ENCODE assay signal across 8 mouse cellular contexts in the genomic region with DNA sequence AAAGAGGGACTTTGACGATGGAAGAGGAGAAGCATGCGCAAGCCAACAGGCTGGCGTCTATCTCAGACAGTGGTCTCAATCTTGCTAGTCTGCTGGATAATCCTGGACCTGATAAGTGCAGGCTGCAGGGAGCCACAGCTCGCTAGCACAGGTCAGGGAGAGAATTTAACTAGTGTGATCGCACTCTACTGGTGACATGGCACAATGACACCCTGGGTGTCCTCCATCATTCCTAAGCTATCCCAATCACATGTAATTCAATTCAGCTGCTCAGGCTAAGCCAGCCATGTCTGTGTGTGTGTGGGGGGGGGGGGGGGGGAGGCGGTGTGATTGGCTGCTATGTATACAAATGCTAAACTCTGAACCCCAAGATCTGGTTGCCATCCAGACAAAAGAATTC. TPM values are rescaled to one million over a fixed set of nuclear protein-coding genes. Genes with fewer than 3 reads are reported as not detected.
A peak's percentile ranks its signal among the peaks of the same experiment; 100 is the strongest.
DNase-seq lines count a peak whose midpoint lies in the region; ATAC-seq and TF ChIP-seq lines count a peak whose summit lies in the region.
"Had no signal": no experiment of that assay in that cellular context is flagged by ENCODE, and none has a peak within 500 bp of the region (broad histone marks: within the 10 kb centered on the region; RNA-seq: fewer than 3 reads in every experiment).

No protein-coding gene starts in this region.

- no peaks in the 10 kb centered on the region for H3K36me3 ChIP-seq in forebrain, postnatal 0 days (ENCODE audit: insufficient read depth)
- no peaks in the 10 kb centered on the region for H3K36me3 ChIP-seq in midbrain, embryonic 15.5 days (replicated peaks)
- H3K36me3 ChIP-seq: heart, embryonic 13.5 days had no signal

- H3K9me3 ChIP-seq in forebrain, postnatal 0 days (ENCODE audit: low read length): no peaks in the 10 kb centered on the region
- H3K9me3 ChIP-seq in midbrain, embryonic 15.5 days: no peaks in the 10 kb centered on the region

- H3K27me3 ChIP-seq in cerebellum, adult 2 months (ENCODE audit: control insufficient read depth, insufficient read depth, low read length): no peaks in the 10 kb centered on the region
- no peaks in the 10 kb centered on the region for H3K27me3 ChIP-seq in forebrain, postnatal 0 days (ENCODE audit: insufficient read depth, low read length)
- H3K27me3 ChIP-seq in midbrain, embryonic 15.5 days (replicated peaks): no peaks in the 10 kb centered on the region

- no peak overlapping the region for H3K4me3 ChIP-seq in cerebellum, adult 2 months (replicated peaks; ENCODE audit: insufficient read depth, low read depth, low read length)
- no peak overlapping the region for H3K4me3 ChIP-seq in forebrain, postnatal 0 days (ENCODE audit: low read depth, low read length)
- H3K4me3 ChIP-seq in midbrain, embryonic 15.5 days: no peak overlapping the region
- H3K4me3 ChIP-seq: heart, embryonic 13.5 days had no signal

- H3K4me1 ChIP-seq in cerebellum, adult 2 months (ENCODE audit: control insufficient read depth, insufficient read depth, low read length): peaks cover 7% of the 10 kb centered on the region
- no peaks in the 10 kb centered on the region for H3K4me1 ChIP-seq in forebrain, postnatal 0 days (ENCODE audit: insufficient read depth)
- H3K4me1 ChIP-seq in midbrain, embryonic 15.5 days: peaks cover 4% of the 10 kb centered on the region; the same call in 1 of the 2 replicates

- TF ChIP-seq CTCF in cerebellum, adult 2 months (IDR thresholded peaks at IDR 0.05; ENCODE audit: borderline replicate concordance, insufficient read depth, low read depth, low read length): peak; percentile 85
- TF ChIP-seq CTCF in forebrain, postnatal 0 days (IDR thresholded peaks at IDR 0.05; ENCODE audit: low read depth): peak; percentile 73

- peak; percentile 8 for DNase-seq in thymus, postnatal 14 days
- no peak for DNase-seq in thymus, adult 18-20 months
- DNase-seq in cerebellum, adult 2 months: peak; percentile 76 to 78
- peak; percentile 47 for DNase-seq in forebrain, postnatal 0 days
- DNase-seq in layer of hippocampus, adult 9-11 months: peak; percentile 38
- DNase-seq in spleen, adult 18-20 months: no peak

- H3K27ac ChIP-seq in cerebellum, adult 2 months (ENCODE audit: insufficient read depth, low read length): no peak overlapping the region
- no peak overlapping the region for H3K27ac ChIP-seq in forebrain, postnatal 0 days (ENCODE audit: low read depth, low read length)
- no peak overlapping the region for H3K27ac ChIP-seq in midbrain, embryonic 15.5 days
- H3K27ac ChIP-seq: heart, embryonic 13.5 days had no signal

- WGBS in cerebellum, adult 2 months: 10% methylated on average over 6 of the region's 6 CpGs
- 7% methylated on average over 6 of the region's 6 CpGs for WGBS in forebrain, postnatal 0 days
- 13% methylated on average over 6 of the region's 6 CpGs for WGBS in midbrain, embryonic 15.5 days

- H3K4me2 ChIP-seq in forebrain, postnatal 0 days (ENCODE audit: low read depth): no peak overlapping the region
- no peak overlapping the region for H3K4me2 ChIP-seq in midbrain, embryonic 15.5 days
- H3K4me2 ChIP-seq: heart, embryonic 13.5 days had no signal

- ATAC-seq in forebrain, postnatal 0 days: peak; percentile 83
- ATAC-seq in midbrain, embryonic 15.5 days (replicated peaks): peak; percentile 67; the same call in 1 of the 2 replicates

- no peak overlapping the region for H3K9ac ChIP-seq in forebrain, postnatal 0 days
- no peak overlapping the region for H3K9ac ChIP-seq in midbrain, embryonic 15.5 days
- H3K9ac ChIP-seq: heart, embryonic 13.5 days had no signal

- TF ChIP-seq POLR2A in cerebellum, adult 2 months (IDR thresholded peaks at IDR 0.05; ENCODE audit: borderline replicate concordance, insufficient read depth, low read length): no peak

RNA-seq across cellular contexts. Expression of a gene that starts 6.6 kb away (rescaled TPM):
- polyA plus RNA-seq in cerebellum, adult 2 months (2012; rRNA removed): not detected in 2 replicates
- not detected in 2 replicates for total RNA-seq in forebrain, postnatal 0 days (2014; rRNA removed)
- polyA plus RNA-seq in forebrain, postnatal 0 days (2015; fragmentation: Nextera tagmentation; extraction: Ambion mirVana): not detected in 2 replicates
- polyA plus RNA-seq in midbrain, embryonic 15.5 days (2015; fragmentation: Nextera tagmentation; extraction: Ambion mirVana): not detected in 2 replicates
- polyA plus RNA-seq: heart, embryonic 13.5 days had no signal

RNA-seq across cellular contexts. Expression of a gene that starts 31.3 kb away (rescaled TPM):
- 54.9 and 56.2 TPM in 2 replicates for polyA plus RNA-seq in cerebellum, adult 2 months (2012; rRNA removed)
- total RNA-seq in forebrain, postnatal 0 days (2014; rRNA removed): 4.5 and 11.9 TPM in 2 replicates
- polyA plus RNA-seq in forebrain, postnatal 0 days (2015; fragmentation: Nextera tagmentation; extraction: Ambion mirVana): 2.9 and 4.2 TPM in 2 replicates
- 2.3 and 2.9 TPM in 2 replicates for polyA plus RNA-seq in midbrain, embryonic 15.5 days (2015; fragmentation: Nextera tagmentation; extraction: Ambion mirVana)

RNA-seq across cellular contexts. Expression of a gene that starts 46.3 kb away (rescaled TPM):
- 37.4 and 39.1 TPM in 2 replicates for polyA plus RNA-seq in cerebellum, adult 2 months (2012; rRNA removed)
- 18.7 and 19.6 TPM in 2 replicates for total RNA-seq in forebrain, postnatal 0 days (2014; rRNA removed)
- polyA plus RNA-seq in forebrain, postnatal 0 days (2015; fragmentation: Nextera tagmentation; extraction: Ambion mirVana): 27.1 and 31.1 TPM in 2 replicates
- polyA plus RNA-seq in midbrain, embryonic 15.5 days (2015; fragmentation: Nextera tagmentation; extraction: Ambion mirVana): 28.4 and 29.7 TPM in 2 replicates

RNA-seq across cellular contexts. Expression of a gene that starts 48.9 kb away (rescaled TPM):
- polyA plus RNA-seq in cerebellum, adult 2 months (2012; rRNA removed): 0.71 and 0.79 TPM in 2 replicates
- 0.85 and 2.0 TPM in 2 replicates for total RNA-seq in forebrain, postnatal 0 days (2014; rRNA removed)
- polyA plus RNA-seq in forebrain, postnatal 0 days (2015; fragmentation: Nextera tagmentation; extraction: Ambion mirVana): 0.41 and 0.74 TPM in 2 replicates
- polyA plus RNA-seq in midbrain, embryonic 15.5 days (2015; fragmentation: Nextera tagmentation; extraction: Ambion mirVana): 1.4 and 1.5 TPM in 2 replicates

Comparison
In these comparisons a context has a peak if more than half of its experiments do, and no peak if none do; other contexts are left out.
1. DNase-seq: peak in thymus, postnatal 14 days (single experiment), cerebellum, adult 2 months (2 of 2), forebrain, postnatal 0 days (single experiment) and layer of hippocampus, adult 9-11 months (single experiment); none in thymus, adult 18-20 months (0 of 2) and spleen, adult 18-20 months (0 of 2).
2. RNA of a gene that starts 31.3 kb away (polyA plus RNA-seq): 54.9 to 56.2 TPM in cerebellum, adult 2 months; 2.9 to 4.2 TPM in forebrain, postnatal 0 days and 2.3 to 2.9 TPM in midbrain, embryonic 15.5 days; every median in the first group is over 10 times any median in the second.